ENCODE assay signal across 8 mouse cellular contexts in genomic region chr11:36677321-36678056, GRCm38 (mm10).
DNase-seq lines count a peak whose midpoint lies in the region; ATAC-seq and TF ChIP-seq lines count a peak whose summit lies in the region.

No protein-coding gene starts in this region.

- peak overlapping the region; percentile 16; the same call in 1 of the 2 replicates for H3K4me3 ChIP-seq in heart, adult 2 months
- peak overlapping the region; percentile 54 for H3K4me3 ChIP-seq in kidney, embryonic 16.5 days (ENCODE audit: low read length)
- peak overlapping the region; percentile 41 for H3K4me3 ChIP-seq in liver, embryonic 11.5 days (ENCODE audit: low read depth, low read length)

- no peaks in the 10 kb centered on the region for H3K36me3 ChIP-seq in heart, adult 2 months (ENCODE audit: control insufficient read depth, insufficient read depth, low read length)
- no peaks in the 10 kb centered on the region for H3K36me3 ChIP-seq in kidney, embryonic 16.5 days (ENCODE audit: insufficient read depth, low read length)
- H3K36me3 ChIP-seq in liver, embryonic 11.5 days (ENCODE audit: control insufficient read depth, insufficient read depth, low read length) = no peaks in the 10 kb centered on the region

- no peak for TF ChIP-seq EP300 in heart, adult 2 months (IDR thresholded peaks at IDR 0.05; ENCODE audit: insufficient read depth, low read depth, low read length)

- no peak for TF ChIP-seq POLR2A in heart, adult 2 months (IDR thresholded peaks at IDR 0.05; ENCODE audit: insufficient read depth, low read depth, low read length)

- ATAC-seq in kidney, embryonic 16.5 days (ENCODE audit: low FRiP score, low TSS enrichment) = peak; percentile 98
- no peak for ATAC-seq in liver, embryonic 11.5 days (replicated peaks; ENCODE audit: low FRiP score)

- peak overlapping the region; percentile 75 for H3K4me2 ChIP-seq in kidney, embryonic 16.5 days (replicated peaks; ENCODE audit: low read depth, low read length)
- H3K4me2 ChIP-seq in liver, embryonic 11.5 days = peak overlapping the region; percentile 61

- no peak for TF ChIP-seq CTCF in heart, adult 2 months (IDR thresholded peaks at IDR 0.05)

- no peaks in the 10 kb centered on the region for H3K79me2 ChIP-seq in heart, adult 2 months (replicated peaks; ENCODE audit: control insufficient read depth, insufficient read depth, low read length)

- H3K27me3 ChIP-seq in heart, adult 2 months (ENCODE audit: control insufficient read depth, insufficient read depth, low read length) = peaks cover 1% of the 10 kb centered on the region
- H3K27me3 ChIP-seq in kidney, embryonic 16.5 days (ENCODE audit: insufficient read depth, low read length) = peaks cover 11% of the 10 kb centered on the region; the same call in 1 of the 2 replicates
- peaks cover 4% of the 10 kb centered on the region; the same call in 1 of the 2 replicates for H3K27me3 ChIP-seq in liver, embryonic 11.5 days (replicated peaks; ENCODE audit: control insufficient read depth, insufficient read depth, low read length)

- no peaks in the 10 kb centered on the region for H3K9me3 ChIP-seq in kidney, embryonic 16.5 days (ENCODE audit: low read length)
- H3K9me3 ChIP-seq in liver, embryonic 11.5 days (ENCODE audit: control insufficient read depth, low read length) = no peaks in the 10 kb centered on the region

- no peak overlapping the region for H3K9ac ChIP-seq in heart, adult 2 months (ENCODE audit: low read depth, low read length)
- peak overlapping the region; percentile 63 for H3K9ac ChIP-seq in kidney, embryonic 16.5 days (replicated peaks; ENCODE audit: low read length)
- no peak overlapping the region for H3K9ac ChIP-seq in liver, embryonic 11.5 days (ENCODE audit: low read depth, low read length)

- DNase-seq in heart, adult 2 months = no peak
- no peak for DNase-seq in heart, adult 9 months (ENCODE audit: low spot score in 2 of 2)
- peak; percentile 73 for DNase-seq in cerebellum, adult 9-10 months
- DNase-seq in frontal cortex, adult 2 months (ENCODE audit: extremely low spot score in 1 of 2, low spot score in 1 of 2) = peak; percentile 33 to 64
- DNase-seq in liver, embryonic 11.5 days (ENCODE audit: low spot score) = peak; percentile 34
- peak; percentile 33 for DNase-seq in retina, postnatal 7 days (ENCODE audit: low read depth, low spot score)
- no peak for DNase-seq in spleen, postnatal 10 days (ENCODE audit: low spot score in 2 of 2)

- 2% methylated on average over 23 of the region's 23 CpGs for WGBS in heart, adult 2 months
- under 1% methylated on average over 23 of the region's 23 CpGs for WGBS in kidney, embryonic 16.5 days
- WGBS in liver, embryonic 11.5 days = 2% methylated on average over 23 of the region's 23 CpGs

- H3K4me1 ChIP-seq in heart, adult 2 months (ENCODE audit: control insufficient read depth, insufficient read depth, low read length) = no peaks in the 10 kb centered on the region; the same call in 1 of the 2 replicates
- H3K4me1 ChIP-seq in kidney, embryonic 16.5 days (ENCODE audit: insufficient read depth, low read length) = no peaks in the 10 kb centered on the region
- no peaks in the 10 kb centered on the region for H3K4me1 ChIP-seq in liver, embryonic 11.5 days (replicated peaks; ENCODE audit: control insufficient read depth, insufficient read depth, low read length)

- intact Hi-C loops in heart, adult 2 months (cut with DNase I) = no loop called here

- H3K27ac ChIP-seq in heart, adult 2 months = no peak overlapping the region
- H3K27ac ChIP-seq in kidney, embryonic 16.5 days (ENCODE audit: low read length) = 0 out of 2 replicates have a peak overlapping the region, but pooled peaks have one; percentile 29
- no peak overlapping the region for H3K27ac ChIP-seq in liver, embryonic 11.5 days (ENCODE audit: low read depth, low read length)

Comparison
In these comparisons a context has a peak if more than half of its experiments do, and no peak if none do; other contexts are left out.
1. DNase-seq: peak in cerebellum, adult 9-10 months (single experiment), frontal cortex, adult 2 months (2 of 2), liver, embryonic 11.5 days (single experiment) and retina, postnatal 7 days (single experiment); none in heart, adult 2 months (0 of 2), heart, adult 9 months (0 of 2) and spleen, postnatal 10 days (0 of 2).
2. Peak in every context shown above with its lines, with median percentiles within 50 percentile points of each other: H3K4me3 ChIP-seq.